Mouse (Mus musculus) central nervous system, embryonic 14 days (tissue): Measurements from ENCODE around the gene BC049715. TPM values are rescaled to one million over a fixed set of nuclear protein-coding genes. Genes with fewer than 3 reads are reported as not detected.

Experiments
- polyA plus RNA-seq: library from polyadenylated mRNA; depleted of rRNA; stranded (reverse); fragments of >200 nt; gene quantifications from 2 replicates; pipeline ENCODE4 v1.2.3, GENCODE M21; 2012; rRNA removed

Gene BC049715
- 0.22 and 0.45 TPM in 2 replicates for polyA plus RNA-seq

DNA sequence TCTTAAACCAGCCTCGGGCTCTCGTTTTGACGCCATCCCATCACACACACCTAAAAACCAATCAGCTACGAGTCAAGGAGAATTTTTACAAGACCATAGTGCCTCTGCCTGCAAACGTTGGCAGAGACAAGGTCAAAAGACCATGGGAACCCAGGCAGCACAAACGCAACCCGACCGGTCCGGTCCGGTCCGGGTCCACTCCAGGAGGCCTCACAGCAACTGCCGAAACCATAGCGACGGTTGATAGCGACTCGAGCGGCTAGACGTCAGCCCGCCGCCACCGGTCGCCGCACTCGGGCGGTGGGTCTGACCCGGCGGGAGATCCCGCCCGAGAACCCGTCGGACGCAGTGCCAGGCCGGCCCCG is at the start of gene BC049715:
Gene BC049715, plus strand, starts transcription at position 111 of the 365 bp plus-strand sequence.

DNA sequence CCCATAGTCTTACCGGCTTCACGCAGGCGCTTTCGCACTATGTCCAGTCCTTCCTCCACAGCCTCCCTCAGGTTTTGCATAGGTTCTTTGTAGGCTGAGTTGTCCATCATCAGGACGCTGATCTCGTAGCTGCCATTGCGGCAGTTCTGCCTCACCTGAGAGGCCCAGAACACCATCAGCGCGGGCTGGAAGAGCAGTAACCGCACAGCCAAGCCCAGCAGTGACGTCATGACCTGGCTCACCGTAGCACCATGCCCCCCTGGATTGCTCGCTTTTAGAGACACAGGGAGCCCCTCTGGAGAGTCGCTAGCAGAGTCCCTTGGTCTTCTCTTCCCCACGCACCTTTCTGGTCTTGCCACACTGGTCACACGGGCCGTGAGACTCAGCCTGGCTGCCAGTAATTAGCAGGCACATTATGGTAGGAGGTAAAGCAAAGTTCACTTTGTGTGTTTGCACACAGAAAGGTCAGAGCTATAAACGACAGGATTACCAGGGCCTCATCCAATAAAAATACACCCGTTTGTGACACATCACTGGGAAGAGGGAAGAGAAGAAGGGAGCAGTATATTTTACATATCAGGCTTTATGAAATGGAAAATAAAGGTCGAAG is 45.9 kb upstream of the BC049715 start, which contains the start of gene Gucy2c:
Gene Gucy2c, minus strand, starts transcription at position 389 of the 610 bp plus-strand sequence.

GRCm38 (mm10) chr6:136803739-136804633 is 23.4 kb upstream of the BC049715 start, which contains the start of gene Hist4h4:
Hist4h4 (minus strand) TSS chr6:136804415.

GRCm38 (mm10) chr6:136808014-136808417 is 19.4 kb upstream of the BC049715 start, which contains the start of gene H2afj:
H2afj (plus strand) TSS chr6:136808244.

GRCm38 (mm10) chr6:136827881-136828561 is 595 bp downstream of the BC049715 start, which contains the start of gene Wbp11:
Wbp11 (minus strand) TSS chr6:136828233.

DNA sequence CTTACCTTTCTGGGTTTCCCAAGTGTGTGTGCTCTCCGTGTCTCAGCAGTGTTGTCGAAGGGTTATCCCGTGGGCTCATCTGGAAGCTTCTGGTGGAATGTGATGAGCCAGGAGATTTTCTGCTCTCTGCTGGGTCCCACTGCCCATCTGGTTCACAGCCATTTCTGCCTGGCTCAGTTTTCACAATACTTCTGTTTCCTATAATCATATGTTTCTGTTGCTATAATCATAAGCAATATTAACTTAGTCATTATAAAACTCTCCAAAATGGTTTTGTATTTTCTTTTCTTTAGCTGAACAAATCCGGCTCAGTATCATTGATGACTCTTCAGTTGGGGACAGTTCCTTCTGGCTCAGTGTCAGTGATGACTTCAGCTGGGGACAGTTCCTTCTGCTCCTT is 7.9 kb downstream of the BC049715 start, which contains the start of gene Smco3:
Gene Smco3, minus strand, starts transcription at position 101 of the 400 bp plus-strand sequence.

GRCm38 (mm10) chr6:136857186-136857872 is 29.9 kb downstream of the BC049715 start, which contains the start of gene Art4:
Art4 (minus strand) TSS chr6:136857733.

GRCm38 (mm10) chr6:136875670-136876069 is 48.2 kb downstream of the BC049715 start, which contains the start of gene Mgp:
Mgp (minus strand) TSS chr6:136875823.

Other genes starting within 250 kb of the BC049715 start
- gene Plbd1, start 165.7 kb upstream of the BC049715 start, polyA plus RNA-seq, result 0.72 and 1.4 TPM in 2 replicates
- 0.26 and 0.31 TPM in 2 replicates for gene Gucy2c, start 45.9 kb upstream of the BC049715 start, polyA plus RNA-seq
- 1.1 TPM in 2 replicates for gene Hist4h4, start 23.2 kb upstream of the BC049715 start, polyA plus RNA-seq
- gene H2afj, start 19.4 kb upstream of the BC049715 start, polyA plus RNA-seq, result 93.3 and 95.8 TPM in 2 replicates
- 73.0 and 88.0 TPM in 2 replicates for gene Wbp11, start 607 bp downstream of the BC049715 start, polyA plus RNA-seq
- gene Smco3, start 7.8 kb downstream of the BC049715 start, polyA plus RNA-seq, result 0.75 and 0.81 TPM in 2 replicates
- 0.22 and 0.49 TPM in 2 replicates for gene Art4, start 30.1 kb downstream of the BC049715 start, polyA plus RNA-seq
- gene Mgp, start 48.2 kb downstream of the BC049715 start, polyA plus RNA-seq, result 29.7 and 116 TPM in 2 replicates
- gene Erp27, start 94.6 kb downstream of the BC049715 start, polyA plus RNA-seq, result 0.16 and 0.20 TPM in 2 replicates
- 0.19 and 0.23 TPM in 2 replicates for gene Pde6h, start 96.2 kb downstream of the BC049715 start, polyA plus RNA-seq
- 19.7 and 28.4 TPM in 2 replicates for gene Arhgdib, start 114.3 kb downstream of the BC049715 start, polyA plus RNA-seq